Mouse (Mus musculus) liver, adult 2 months (tissue): Measurements from ENCODE around the gene Mansc1. TPM values are rescaled to one million over a fixed set of nuclear protein-coding genes. Genes with fewer than 3 reads are reported as not detected.

Source experiments
- DNase-seq: peaks from one replicate; pipeline ENCODE4 v3.0.0-alpha.2; 2011; ENCODE audit warnings: low read depth, low spot score; ENCODE audit errors: extremely low read depth
- H3K27ac ChIP-seq: fragments of 200-500 bp; replicated peaks from 2 replicates; pipeline ENCODE4 v1.5.1; 2012; ENCODE audit warnings: low read depth, mild to moderate bottlenecking, control low read depth, inconsistent platforms, low read length; ENCODE audit not compliant: insufficient read depth
- H3K27me3 ChIP-seq: fragments of 200-500 bp; 2 replicates; pipeline ENCODE4 v1.6.1; 2012; ENCODE audit warnings: mild to moderate bottlenecking, moderate library complexity, low read length, inconsistent platforms; ENCODE audit not compliant: control insufficient read depth, insufficient read depth
- H3K36me3 ChIP-seq: fragments of 200-500 bp; 2 replicates; pipeline ENCODE4 v1.6.1; 2012; ENCODE audit warnings: low read length, inconsistent platforms; ENCODE audit not compliant: control insufficient read depth, insufficient read depth
- H3K4me1 ChIP-seq: fragments of 200-500 bp; 2 replicates; pipeline ENCODE4 v1.6.1; 2011; ENCODE audit warnings: low read length; ENCODE audit not compliant: control insufficient read depth, insufficient read depth
- H3K4me3 ChIP-seq: fragments of 200-500 bp; 2 replicates; pipeline ENCODE4 v1.5.1; 2011; ENCODE audit warnings: low read depth, mild to moderate bottlenecking, control low read depth, low read length, moderate library complexity; ENCODE audit not compliant: insufficient read depth
- H3K79me2 ChIP-seq: fragments of 200-500 bp; 2 replicates; pipeline ENCODE4 v1.6.1; 2012; ENCODE audit warnings: inconsistent platforms, mild to moderate bottlenecking, low read length, moderate library complexity; ENCODE audit not compliant: control insufficient read depth, insufficient read depth
- H3K9ac ChIP-seq: fragments of 200-500 bp; 2 replicates; pipeline ENCODE4 v1.6.1; 2012; ENCODE audit warnings: low read depth, mild to moderate bottlenecking, control low read depth, inconsistent platforms, low read length
- CTCF ChIP-seq: fragments of 200-500 bp; IDR thresholded peaks from 2 replicates; pipeline ENCODE4 v1.5.1; 2011; ENCODE audit warnings: low read depth, low read length, control low read depth
- POLR2A ChIP-seq: fragments of 200-500 bp; IDR thresholded peaks from 2 replicates; pipeline ENCODE4 v1.6.1; 2011; ENCODE audit warnings: low read length, control low read depth; ENCODE audit not compliant: insufficient read depth; ENCODE audit errors: extremely low read depth
- WGBS: fragments of 180-500 bp; shearing (Covaris S2); methylation state at CpG from one replicate; pipeline ENCODE4 v1.1.7; 2018; 5-methylcytosine and 5-hydroxymethylcytosine counted together
- polyA plus RNA-seq: library from polyadenylated mRNA; depleted of rRNA; stranded (reverse); fragments of >200 nt; gene quantifications from 2 replicates; pipeline ENCODE4 v1.2.3, GENCODE M21; 2012
- total RNA-seq: library from RNA; depleted of rRNA; stranded (reverse); fragments of >200 nt; gene quantifications from 2 replicates; pipeline ENCODE4 v1.2.3, GENCODE M21; 2014

The Mansc1 gene
- total and polyA plus RNA-seq, 2 experiments: 0.70 to 1.0 TPM

DNA sequence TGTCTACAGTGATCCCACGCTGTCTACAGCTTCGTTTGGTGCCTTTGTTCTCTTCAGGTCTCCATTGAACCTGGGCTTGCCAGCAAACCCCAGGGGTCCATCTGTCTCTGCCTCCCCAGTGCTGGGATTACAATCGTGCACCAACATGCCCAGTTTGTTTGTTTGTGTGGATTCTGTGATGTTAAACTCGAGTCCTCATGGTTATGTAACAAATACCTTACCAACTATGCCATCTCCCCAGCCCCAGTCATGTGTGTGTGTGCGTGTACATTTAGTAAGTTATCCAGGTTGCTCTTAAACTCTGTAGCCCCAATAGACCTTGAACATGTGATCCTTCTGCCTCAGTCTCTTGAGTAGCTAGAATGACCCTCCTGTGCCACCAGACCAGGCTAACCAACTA, 46.0 kb downstream of the Mansc1 start:
- TF ChIP-seq POLR2A (no peak), CTCF (no peak)
- Histone ChIP-seq H3K9ac (no peak overlapping the region), H3K27me3 (no peaks in the 10 kb centered on the region), H3K4me1 (no peaks in the 10 kb centered on the region), H3K27ac (no peak overlapping the region), H3K36me3 (no peaks in the 10 kb centered on the region), H3K79me2 (no peaks in the 10 kb centered on the region), H3K4me3 (no peak overlapping the region)
- WGBS: 88% methylated on average over 5 of the region's 5 CpGs
- DNase-seq: no peak

DNA sequence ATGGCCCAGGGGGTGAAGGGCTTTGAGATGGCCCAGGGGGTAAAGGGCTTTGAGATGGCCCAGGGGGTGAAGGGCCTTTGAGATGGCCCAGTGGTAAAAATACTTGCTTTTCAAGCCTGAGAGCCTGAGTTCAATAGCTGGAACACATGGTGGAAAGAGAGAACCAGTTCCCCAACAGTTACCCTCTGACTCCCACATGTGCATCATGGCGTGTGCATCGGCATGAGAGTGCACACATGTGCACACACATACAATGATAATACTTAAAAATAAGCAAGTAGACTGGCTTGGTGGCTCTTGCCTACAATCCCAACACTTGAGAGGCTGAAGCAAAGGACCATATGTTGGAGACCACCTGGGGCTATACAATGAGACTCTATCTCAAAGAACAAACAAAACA, 47.7 kb downstream of the Mansc1 start:
- Histone ChIP-seq H3K4me1 (no peaks in the 10 kb centered on the region), H3K9ac (no peak overlapping the region), H3K4me3 (no peak overlapping the region), H3K79me2 (no peaks in the 10 kb centered on the region), H3K27ac (no peak overlapping the region), H3K27me3 (no peaks in the 10 kb centered on the region), H3K36me3 (no peaks in the 10 kb centered on the region)
- DNase-seq: no peak
- TF ChIP-seq CTCF (no peak), POLR2A (no peak)
- WGBS: 96% methylated on average over 2 of the region's 2 CpGs

DNA sequence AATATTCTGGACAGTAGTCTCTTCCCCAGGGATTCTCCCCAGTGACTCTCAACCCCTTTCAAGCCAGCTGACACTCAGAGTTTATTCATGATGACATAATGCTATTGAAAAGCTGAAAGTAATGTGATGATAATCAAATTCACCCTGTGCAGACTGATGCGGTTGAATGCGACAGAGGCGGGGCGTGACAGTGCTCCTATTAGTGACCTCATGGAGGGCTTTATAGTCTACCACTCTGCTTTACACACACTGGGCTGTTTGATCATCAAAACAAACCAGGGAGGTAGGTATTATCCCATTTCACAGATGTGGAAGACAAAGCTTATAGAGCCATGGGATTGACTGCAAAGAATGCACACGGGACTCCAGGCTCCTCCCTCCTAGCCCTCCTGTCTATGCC, 50.2 kb downstream of the Mansc1 start:
- Histone ChIP-seq H3K4me3 (no peak overlapping the region), H3K27ac (no peak overlapping the region), H3K27me3 (no peaks in the 10 kb centered on the region), H3K79me2 (no peaks in the 10 kb centered on the region), H3K36me3 (no peaks in the 10 kb centered on the region), H3K4me1 (no peaks in the 10 kb centered on the region), H3K9ac (no peak overlapping the region)
- TF ChIP-seq POLR2A: no peak
- TF ChIP-seq CTCF: no peak
- WGBS: 93% methylated on average over 5 of the region's 5 CpGs
- DNase-seq: no peak

DNA sequence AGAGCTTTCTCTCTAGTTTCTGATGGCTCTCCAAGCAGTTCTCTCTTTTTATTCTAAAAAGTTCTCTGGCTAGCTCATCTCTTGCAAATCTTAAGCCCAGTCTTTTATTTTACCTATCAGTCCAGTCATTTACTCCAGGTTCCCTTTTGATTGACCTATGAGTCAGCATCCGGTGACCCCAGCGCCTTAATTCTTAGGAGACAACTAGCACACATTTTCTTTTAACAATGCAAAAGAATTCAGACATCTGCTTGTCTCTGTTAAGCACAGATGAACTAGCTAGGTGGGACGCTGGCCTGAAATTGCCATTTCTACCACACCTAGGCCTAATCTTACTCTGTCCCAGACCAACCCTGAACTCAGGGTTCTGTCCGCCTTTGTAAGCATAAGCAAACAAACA, 52.8 kb downstream of the Mansc1 start:
- WGBS: 95% methylated on average over 4 of the region's 4 CpGs
- no peak overlapping the region for H3K27ac ChIP-seq
- no peak for DNase-seq
- no peak overlapping the region for H3K4me3 ChIP-seq
- H3K27me3 ChIP-seq: no peaks in the 10 kb centered on the region
- no peaks in the 10 kb centered on the region for H3K79me2 ChIP-seq
- no peak overlapping the region for H3K9ac ChIP-seq
- no peaks in the 10 kb centered on the region; the same call in 1 of the 2 replicates for H3K4me1 ChIP-seq
- TF ChIP-seq CTCF: no peak
- TF ChIP-seq POLR2A: no peak
- no peaks in the 10 kb centered on the region for H3K36me3 ChIP-seq

DNA sequence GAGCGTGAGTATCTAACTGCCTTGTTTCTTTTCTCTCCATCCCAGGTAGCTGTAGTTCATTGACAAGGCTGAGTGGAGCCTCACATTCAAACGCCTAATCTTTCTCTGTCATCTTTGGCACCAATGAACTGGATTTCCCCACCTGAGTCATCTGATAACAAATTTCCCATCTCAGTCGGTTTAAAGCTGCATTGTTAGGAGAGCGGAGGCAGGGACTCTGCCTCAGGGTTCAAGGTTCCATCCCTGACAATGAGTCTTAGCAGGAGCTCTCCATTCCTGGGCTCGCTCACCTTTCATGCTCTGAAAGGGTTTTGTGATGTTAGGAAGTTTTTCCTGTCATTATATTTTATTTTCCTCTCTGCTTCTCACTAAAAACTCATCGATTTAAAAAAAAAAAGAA, 54.2 kb downstream of the Mansc1 start:
- H3K9ac ChIP-seq: no peak overlapping the region
- no peak overlapping the region for H3K4me3 ChIP-seq
- no peak overlapping the region for H3K27ac ChIP-seq
- no peaks in the 10 kb centered on the region for H3K27me3 ChIP-seq
- H3K79me2 ChIP-seq: no peaks in the 10 kb centered on the region
- 67% methylated on average over 6 of the region's 6 CpGs for WGBS
- no peaks in the 10 kb centered on the region; the same call in 1 of the 2 replicates for H3K4me1 ChIP-seq
- no peak for TF ChIP-seq CTCF
- no peak for TF ChIP-seq POLR2A
- no peak for DNase-seq
- H3K36me3 ChIP-seq: no peaks in the 10 kb centered on the region

DNA sequence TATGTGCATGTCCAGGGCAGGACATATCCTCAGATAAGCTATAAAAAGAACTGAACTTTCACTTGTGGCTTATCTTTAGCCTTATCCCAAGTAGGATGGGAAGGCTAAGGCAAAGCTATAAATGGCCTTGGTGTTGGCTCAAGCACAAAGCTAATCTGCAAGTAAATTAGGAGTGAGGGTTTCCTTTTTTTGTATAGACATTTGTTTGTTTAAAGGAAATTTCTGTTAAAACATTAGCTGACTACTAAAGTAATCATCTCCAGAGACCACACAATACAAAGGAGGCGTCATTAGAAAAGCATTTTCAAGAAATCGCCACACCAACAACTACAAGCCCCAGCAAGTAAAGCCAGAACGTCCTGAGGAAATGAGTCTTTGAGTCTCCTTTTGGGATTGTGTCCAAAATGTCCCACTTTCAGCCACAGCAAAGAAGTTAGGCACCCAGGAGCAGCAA, 57.0 kb downstream of the Mansc1 start:
- Histone ChIP-seq H3K79me2 (no peaks in the 10 kb centered on the region), H3K36me3 (no peaks in the 10 kb centered on the region), H3K4me1 (no peaks in the 10 kb centered on the region; the same call in 1 of the 2 replicates), H3K4me3 (no peak overlapping the region), H3K27me3 (no peaks in the 10 kb centered on the region), H3K9ac (no peak overlapping the region), H3K27ac (peak overlapping the region; percentile 81)
- 72% methylated on average over 3 of the region's 3 CpGs for WGBS
- TF ChIP-seq POLR2A (no peak), CTCF (no peak)
- DNase-seq: peak; percentile 25
